Mouse (Mus musculus) liver, postnatal 0 days (tissue): Measurements from ENCODE around the gene Fbxl18.

Experiments used
- CTCF ChIP-seq: sonication (generic); IDR thresholded peaks from 2 replicates; pipeline ENCODE4 v1.5.1; 2016; ENCODE audit warnings: antibody characterized with exemption, low read depth
- EP300 ChIP-seq: IDR thresholded peaks from 2 replicates; pipeline ENCODE4 v1.6.1; 2016; ENCODE audit warnings: antibody characterized with exemption, low read depth, mild to moderate bottlenecking

- no peak for TF ChIP-seq CTCF
- no peak for TF ChIP-seq EP300
Observed at GRCm38 (mm10) chr5:142848911-142849310, 46.3 kb downstream of the Fbxl18 start.
